Mouse (Mus musculus): ENCODE measurements around the gene Cyp26c1.

The Cyp26c1 gene

GRCm38 (mm10) chr19:37685281-37685680, at the start of gene Cyp26c1:
Gene Cyp26c1, plus strand, starts transcription at chr19:37685581.
- DNase-seq (ENCODE audit: low spot score in 2 of 2), result no peak

- no peak for DNase-seq (ENCODE audit: low spot score in 2 of 2)
Observed at GRCm38 (mm10) chr19:37647994-37648393, 37.4 kb upstream of the Cyp26c1 start.

- no peak for DNase-seq (ENCODE audit: low spot score in 2 of 2)
Observed at GRCm38 (mm10) chr19:37650526-37650925, 34.9 kb upstream of the Cyp26c1 start.

GRCm38 (mm10) chr19:37654012-37654411, 31.4 kb upstream of the Cyp26c1 start:
- DNase-seq (ENCODE audit: low spot score in 2 of 2), result no peak

- no peak for DNase-seq (ENCODE audit: low spot score in 2 of 2)
Observed at GRCm38 (mm10) chr19:37656441-37656840, 28.9 kb upstream of the Cyp26c1 start.

GRCm38 (mm10) chr19:37665256-37665655, 20.1 kb upstream of the Cyp26c1 start:
- no peak for DNase-seq (ENCODE audit: low spot score in 2 of 2)

- no peak for DNase-seq (ENCODE audit: low spot score in 2 of 2)
Observed at GRCm38 (mm10) chr19:37667855-37668594, 17.4 kb upstream of the Cyp26c1 start.

GRCm38 (mm10) chr19:37668657-37669056, 16.7 kb upstream of the Cyp26c1 start:
- no peak for DNase-seq (ENCODE audit: low spot score in 2 of 2)

GRCm38 (mm10) chr19:37669486-37669885, 15.9 kb upstream of the Cyp26c1 start:
- DNase-seq (ENCODE audit: low spot score in 2 of 2), result no peak

- DNase-seq (ENCODE audit: low spot score in 2 of 2), result no peak
Observed at GRCm38 (mm10) chr19:37673393-37673792, 12.0 kb upstream of the Cyp26c1 start.

- DNase-seq (ENCODE audit: low spot score in 2 of 2), result no peak
Observed at GRCm38 (mm10) chr19:37686347-37686746, 966 bp downstream of the Cyp26c1 start.

GRCm38 (mm10) chr19:37686941-37687850, 1.8 kb downstream of the Cyp26c1 start:
- no peak for DNase-seq (ENCODE audit: low spot score in 2 of 2)

- no peak for DNase-seq (ENCODE audit: low spot score in 2 of 2)
Observed at GRCm38 (mm10) chr19:37689478-37689877, 4.1 kb downstream of the Cyp26c1 start.

GRCm38 (mm10) chr19:37690716-37691115, 5.3 kb downstream of the Cyp26c1 start:
- DNase-seq (ENCODE audit: low spot score in 2 of 2), result no peak

GRCm38 (mm10) chr19:37692879-37693278, 7.5 kb downstream of the Cyp26c1 start:
- no peak for DNase-seq (ENCODE audit: low spot score in 2 of 2)

- DNase-seq (ENCODE audit: low spot score in 2 of 2), result no peak
Observed at GRCm38 (mm10) chr19:37695146-37695545, 9.8 kb downstream of the Cyp26c1 start.

- DNase-seq (ENCODE audit: low spot score in 2 of 2), result no peak
Observed at GRCm38 (mm10) chr19:37695762-37696602, 10.6 kb downstream of the Cyp26c1 start.

- DNase-seq (ENCODE audit: low spot score in 2 of 2), result no peak
Observed at GRCm38 (mm10) chr19:37696603-37697334, 11.4 kb downstream of the Cyp26c1 start.

GRCm38 (mm10) chr19:37697335-37697636, 11.9 kb downstream of the Cyp26c1 start:
- no peak for DNase-seq (ENCODE audit: low spot score in 2 of 2)

- no peak for DNase-seq (ENCODE audit: low spot score in 2 of 2)
Observed at GRCm38 (mm10) chr19:37697651-37698272, 12.4 kb downstream of the Cyp26c1 start, which contains the start of gene Cyp26a1. Gene Cyp26a1, plus strand, starts transcription at chr19:37697798.
